Mouse (Mus musculus) liver, embryonic 11.5 days (tissue): ENCODE measurements around the gene Spatc1l. TPM values are rescaled to one million over a fixed set of nuclear protein-coding genes. Genes with fewer than 3 reads are reported as not detected.

Source experiments
- ATAC-seq: fragments of 200-750 bp; cut with Nextera tagmentation; replicated peaks from 2 replicates; pipeline ENCODE4 v1.8.0; 2017; ENCODE audit warnings: moderate number of reproducible peaks, mild to moderate bottlenecking, moderate TSS enrichment, moderate library complexity; ENCODE audit not compliant: low FRiP score
- DNase-seq: peaks from one replicate; pipeline ENCODE4 v3.0.0-alpha.2; 2017; ENCODE audit warnings: low spot score
- H3K27ac ChIP-seq: fragments of 300-500 bp; sonication (generic); 2 replicates; pipeline ENCODE4 v1.5.1; 2014; ENCODE audit warnings: mild to moderate bottlenecking, low read depth, low read length, control low read depth
- H3K27me3 ChIP-seq: fragments of 300-500 bp; sonication (generic); replicated peaks from 2 replicates; pipeline ENCODE4 v1.6.1; 2014; ENCODE audit warnings: low read length, mixed read lengths; ENCODE audit not compliant: control insufficient read depth, insufficient read depth
- H3K36me3 ChIP-seq: fragments of 300-500 bp; sonication (generic); 2 replicates; pipeline ENCODE4 v1.6.1; 2014; ENCODE audit warnings: mild to moderate bottlenecking, low read length, moderate library complexity, mixed read lengths; ENCODE audit not compliant: control insufficient read depth, insufficient read depth
- H3K4me1 ChIP-seq: fragments of 300-500 bp; sonication (generic); replicated peaks from 2 replicates; pipeline ENCODE4 v1.6.1; 2014; ENCODE audit warnings: low read length, mixed read lengths; ENCODE audit not compliant: control insufficient read depth, insufficient read depth
- H3K4me2 ChIP-seq: fragments of 300-500 bp; sonication (generic); 2 replicates; pipeline ENCODE4 v1.6.1; 2014; ENCODE audit warnings: mild to moderate bottlenecking, control low read depth, moderate library complexity
- H3K4me3 ChIP-seq: fragments of 300-500 bp; sonication (generic); 2 replicates; pipeline ENCODE4 v1.5.1; 2014; ENCODE audit warnings: low read depth, low read length, control low read depth
- H3K9ac ChIP-seq: fragments of 300-500 bp; sonication (generic); 2 replicates; pipeline ENCODE4 v1.6.1; 2014; ENCODE audit warnings: low read depth, low read length, control low read depth
- H3K9me3 ChIP-seq: fragments of 300-500 bp; sonication (generic); 2 replicates; pipeline ENCODE4 v1.6.1; 2016; ENCODE audit warnings: low read length, inconsistent platforms, mixed read lengths; ENCODE audit not compliant: control insufficient read depth
- WGBS: fragments of 180-500 bp; shearing (Covaris S2); extraction: QIAGEN DNeasy Blood & Tissue Kit; methylation state at CpG from one replicate; pipeline ENCODE4 v1.1.7; 2014; 5-methylcytosine and 5-hydroxymethylcytosine counted together
- polyA plus RNA-seq: library from polyadenylated mRNA; unstranded; fragments of >200 nt; fragmentation: Nextera tagmentation; extraction: Ambion mirVana; gene quantifications from 2 replicates; pipeline ENCODE4 v1.2.1, GENCODE M21; 2014

Gene Spatc1l
- polyA plus RNA-seq, 1 experiment from 2014 or later: not detected

DNA sequence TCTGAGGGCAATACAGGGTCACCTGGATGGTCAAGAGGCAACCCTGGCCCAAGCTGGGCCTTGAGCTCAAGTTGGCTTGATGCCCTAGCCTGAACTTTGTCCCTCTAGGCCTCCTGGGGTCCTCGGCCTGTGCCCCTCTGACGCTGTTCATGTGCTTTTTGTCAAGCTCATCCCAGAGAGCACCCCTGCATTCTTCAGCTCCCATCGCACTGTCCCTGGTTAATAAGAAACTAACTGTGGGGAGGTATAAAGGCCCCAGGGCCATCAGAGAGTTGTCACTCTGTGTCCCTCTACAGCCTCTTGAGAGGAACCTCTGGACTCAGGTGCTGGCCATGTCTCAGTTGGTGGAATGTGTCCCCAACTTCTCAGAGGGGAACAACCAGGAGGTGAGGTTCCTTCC lies 13.3 kb downstream of the Spatc1l start, which contains the start of gene Ftcd:
Gene Ftcd (plus strand): TSS at position 275 of the 400 bp plus-strand sequence.
- Histone ChIP-seq H3K9me3 (no peaks in the 10 kb centered on the region), H3K9ac (no peak within 1 kb of the TSS), H3K4me1 (no peaks in the 10 kb centered on the region), H3K4me3 (no peak within 1 kb of the TSS), H3K27ac (peak within 1 kb of the TSS; percentile 66), H3K36me3 (no peaks in the 10 kb centered on the region), H3K4me2 (peak within 1 kb of the TSS; percentile 51), H3K27me3 (no peaks in the 10 kb centered on the region)
- WGBS: 74% methylated on average over 3 of the region's 3 CpGs
- no peak; the same call in 1 of the 2 replicates for ATAC-seq
- no peak for DNase-seq

DNA sequence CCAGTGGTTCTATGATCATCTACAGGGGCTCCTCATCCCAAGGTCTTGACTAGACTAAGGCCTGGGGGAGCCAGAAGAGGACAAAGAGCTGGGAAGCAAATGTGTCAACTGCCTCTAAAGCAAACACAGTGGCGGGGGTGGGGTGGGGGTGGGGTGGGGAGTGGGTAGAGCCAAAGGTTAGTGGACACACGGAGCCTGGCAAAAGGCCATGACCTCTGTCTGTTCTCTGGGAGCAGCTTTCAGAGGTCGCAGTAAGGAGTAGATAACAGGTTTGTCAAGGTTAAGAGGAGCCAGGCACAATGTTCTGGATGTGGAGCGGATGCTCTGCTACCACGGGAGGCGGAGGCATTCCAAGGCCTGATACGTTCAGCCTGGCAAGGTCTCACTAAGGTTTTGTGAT lies 14.8 kb downstream of the Spatc1l start:
- DNase-seq: peak; percentile 36
- ATAC-seq: peak; percentile 32; the same call in 1 of the 2 replicates

DNA sequence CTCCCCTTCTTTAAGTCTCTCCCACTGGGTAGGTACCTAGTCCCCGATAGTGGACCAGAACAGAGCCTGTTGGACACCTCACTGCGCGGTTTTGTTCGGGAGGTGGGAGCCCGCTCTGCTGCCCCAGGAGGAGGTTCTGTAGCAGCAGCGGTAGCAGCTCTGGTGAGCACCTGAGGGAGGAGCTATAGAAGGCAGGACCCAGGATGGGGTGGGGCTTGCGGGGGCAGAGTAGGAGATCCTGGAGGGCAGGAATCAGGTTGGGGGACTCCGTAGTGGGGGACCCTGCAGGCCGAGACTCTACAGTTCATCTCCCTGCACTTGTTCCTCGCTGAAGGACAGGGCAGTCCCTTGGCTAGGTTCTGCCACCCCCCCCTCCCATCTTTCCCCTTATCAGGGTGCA lies 22.1 kb downstream of the Spatc1l start:
- no peak overlapping the region for H3K27ac ChIP-seq
- no peaks in the 10 kb centered on the region for H3K9me3 ChIP-seq
- H3K36me3 ChIP-seq: no peaks in the 10 kb centered on the region
- H3K4me1 ChIP-seq: 0 out of 2 replicates have a peak, but pooled peaks cover 2% of the 10 kb centered on the region
- 0 out of 2 replicates have a peak, but pooled peaks cover 2% of the 10 kb centered on the region for H3K27me3 ChIP-seq
- WGBS: 10% methylated on average over 10 of the region's 10 CpGs
- H3K4me2 ChIP-seq: peak overlapping the region; percentile 29; the same call in 1 of the 2 replicates
- H3K4me3 ChIP-seq: no peak overlapping the region
- no peak overlapping the region for H3K9ac ChIP-seq
- no peak for DNase-seq
- ATAC-seq: no peak; the same call in 1 of the 2 replicates

More for the DNA sequence above, 14.8 kb downstream of the Spatc1l start:
- Histone ChIP-seq H3K27me3 (no peaks in the 10 kb centered on the region), H3K9me3 (no peaks in the 10 kb centered on the region), H3K4me1 (no peaks in the 10 kb centered on the region), H3K9ac (no peak overlapping the region), H3K4me3 (no peak overlapping the region), H3K36me3 (no peaks in the 10 kb centered on the region), H3K27ac (peak overlapping the region; percentile 66; the same call in 1 of the 2 replicates), H3K4me2 (peak overlapping the region; percentile 51)
- whole genome bisulfite sequencing: 60% methylated on average over 7 of the region's 7 CpGs

GRCm38 (mm10) chr10:76586190-76586589 lies 24.1 kb downstream of the Spatc1l start:
- no peak overlapping the region for H3K4me2 ChIP-seq
- DNase-seq (no peak), ATAC-seq (no peak)
- H3K27ac ChIP-seq: no peak overlapping the region
- H3K36me3 ChIP-seq: no peaks in the 10 kb centered on the region
- H3K9ac ChIP-seq: no peak overlapping the region
- 0 out of 2 replicates have a peak, but pooled peaks cover 2% of the 10 kb centered on the region for H3K27me3 ChIP-seq
- 45% methylated on average over 1 of the region's 1 CpGs for WGBS
- no peaks in the 10 kb centered on the region for H3K9me3 ChIP-seq
- 0 out of 2 replicates have a peak, but pooled peaks cover 2% of the 10 kb centered on the region for H3K4me1 ChIP-seq
- H3K4me3 ChIP-seq: no peak overlapping the region

- Histone ChIP-seq H3K36me3 (no peaks in the 10 kb centered on the region), H3K4me2 (no peak overlapping the region), H3K9me3 (no peaks in the 10 kb centered on the region), H3K27me3 (no peaks in the 10 kb centered on the region), H3K27ac (no peak overlapping the region), H3K4me3 (no peak overlapping the region), H3K4me1 (peaks cover 3% of the 10 kb centered on the region; the same call in 1 of the 2 replicates), H3K9ac (no peak overlapping the region)
- no peak for DNase-seq
- 84% methylated on average over 11 of the region's 11 CpGs for WGBS
- ATAC-seq: no peak
Measured at GRCm38 (mm10) chr10:76590197-76590596, 28.1 kb downstream of the Spatc1l start.

DNA sequence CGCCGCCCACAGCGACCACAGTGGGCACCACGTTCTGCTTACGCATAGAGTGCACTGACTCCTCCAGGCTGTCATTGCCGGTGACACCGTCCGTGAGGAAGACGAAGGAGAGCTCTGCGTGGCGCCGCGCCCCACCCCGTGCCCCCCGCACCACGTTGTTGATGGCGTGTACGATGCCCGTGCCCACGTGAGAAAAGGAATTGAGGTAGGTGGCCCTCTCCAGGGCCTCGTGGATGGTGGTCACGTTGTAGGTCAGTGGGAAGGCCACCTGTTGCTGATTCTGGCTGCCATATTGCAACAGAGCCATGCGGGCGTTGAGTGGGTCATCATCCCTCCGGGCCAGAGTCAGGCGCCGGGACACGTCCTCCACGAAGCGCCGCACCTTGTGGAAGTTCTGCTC lies 34.3 kb downstream of the Spatc1l start:
- WGBS: 86% methylated on average over 31 of the region's 31 CpGs
- no peaks in the 10 kb centered on the region for H3K36me3 ChIP-seq
- H3K27me3 ChIP-seq: no peaks in the 10 kb centered on the region
- peaks cover 3% of the 10 kb centered on the region; the same call in 1 of the 2 replicates for H3K4me1 ChIP-seq
- no peak overlapping the region for H3K4me3 ChIP-seq
- H3K27ac ChIP-seq: no peak overlapping the region
- no peak overlapping the region for H3K4me2 ChIP-seq
- no peaks in the 10 kb centered on the region for H3K9me3 ChIP-seq
- no peak overlapping the region for H3K9ac ChIP-seq
- ATAC-seq (no peak; the same call in 1 of the 2 replicates), DNase-seq (no peak)

DNA sequence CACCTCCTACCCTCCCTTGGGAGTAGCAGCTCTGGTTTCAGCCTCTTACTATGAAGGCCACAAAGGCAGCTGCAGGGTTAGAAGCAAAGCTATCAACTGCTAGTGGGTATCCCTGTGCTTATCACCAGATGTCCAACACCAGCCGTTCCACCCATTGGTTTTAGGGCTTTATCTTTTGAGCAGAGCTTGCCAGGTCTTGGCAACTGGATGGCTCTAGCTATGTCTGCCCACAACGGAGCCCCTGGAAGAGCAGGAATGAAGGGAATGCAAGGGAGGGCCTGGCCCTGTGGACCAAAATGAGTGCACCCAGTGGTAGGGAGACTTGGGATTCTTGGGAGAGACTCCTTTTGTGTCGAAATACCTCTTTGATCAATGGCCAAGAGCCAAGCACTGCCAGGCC lies 40.6 kb downstream of the Spatc1l start:
- DNase-seq: no peak
- Histone ChIP-seq H3K27me3 (no peaks in the 10 kb centered on the region), H3K4me2 (no peak overlapping the region), H3K27ac (no peak overlapping the region), H3K9me3 (no peaks in the 10 kb centered on the region), H3K36me3 (peaks cover 6% of the 10 kb centered on the region), H3K4me1 (no peaks in the 10 kb centered on the region), H3K9ac (no peak overlapping the region), H3K4me3 (no peak overlapping the region)
- no peak for ATAC-seq
- WGBS: 51% methylated on average over 3 of the region's 3 CpGs

DNA sequence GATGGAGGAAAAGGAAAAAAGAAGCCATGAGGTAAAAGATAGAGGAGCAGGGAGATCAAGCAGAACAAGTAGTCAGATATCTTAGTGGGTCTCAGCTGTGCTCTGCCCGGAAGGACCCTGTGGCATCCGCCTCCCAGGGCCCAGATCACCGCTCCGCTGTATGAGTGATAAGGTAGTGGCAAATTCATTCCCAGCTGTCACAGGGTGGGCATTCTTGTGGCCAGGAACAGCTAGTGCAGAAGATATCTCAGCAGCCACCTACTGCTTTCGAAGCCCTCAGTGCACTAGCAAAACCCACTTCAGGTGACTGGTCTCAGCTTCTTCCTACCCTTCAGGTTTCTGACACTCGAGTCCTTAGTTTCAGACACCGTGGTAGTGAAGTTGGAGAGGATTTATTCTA lies 50.4 kb downstream of the Spatc1l start:
- WGBS: 84% methylated on average over 7 of the region's 7 CpGs
- Histone ChIP-seq H3K4me2 (no peak overlapping the region), H3K9ac (no peak overlapping the region), H3K9me3 (no peaks in the 10 kb centered on the region), H3K4me1 (no peaks in the 10 kb centered on the region), H3K36me3 (no peaks in the 10 kb centered on the region), H3K27me3 (no peaks in the 10 kb centered on the region), H3K27ac (no peak overlapping the region), H3K4me3 (no peak overlapping the region)
- DNase-seq (no peak), ATAC-seq (no peak)
